Mouse (Mus musculus) heart, postnatal 4 days (tissue): Measurements from ENCODE around the gene St3gal6. TPM values are rescaled to one million over a fixed set of nuclear protein-coding genes. Genes with fewer than 3 reads are reported as not detected.

Source experiments
- DNase-seq: peaks from one replicate; pipeline ENCODE4 v3.0.0; 2021
- total RNA-seq, 2 experiments: library from RNA; stranded (reverse); gene quantifications; 2 replicates each; pipeline ENCODE4 v1.2.3; 2021

St3gal6 gene
- total RNA-seq, 2 experiments from 2014 or later: 23.4 to 29.1 TPM

GRCm38 (mm10) chr16:58421696-58422354 is 102.2 kb downstream of the St3gal6 start:
- DNase-seq: peak; percentile 54

Other genes starting within 250 kb of the St3gal6 start
- gene Dcbld2, start 115.8 kb downstream of the St3gal6 start, total RNA-seq: 10 to 100 TPM; 36.3 to 38.7 TPM
- not detected for gene Gm813, start 92.7 kb upstream of the St3gal6 start, total RNA-seq
- gene E330017A01Rik, start 114.5 kb upstream of the St3gal6 start, total RNA-seq: not detected
- 10 to 100 TPM; 17.5 to 18.0 TPM for gene Cpox, start 146.0 kb upstream of the St3gal6 start, total RNA-seq
- gene Gpr15, start 194.8 kb upstream of the St3gal6 start, total RNA-seq: not detected
- 10 to 100 TPM; 73.2 to 79.4 TPM for gene Cldnd1, start 203.7 kb upstream of the St3gal6 start, total RNA-seq
- not detected for gene Olfr172, start 238.9 kb upstream of the St3gal6 start, total RNA-seq